Mouse (Mus musculus): ENCODE measurements around the gene Upb1. TPM values are rescaled to one million over a fixed set of nuclear protein-coding genes. Genes with fewer than 3 reads are reported as not detected.

Upb1 gene
- total and polyA plus RNA-seq, 2 experiments from 2014 or later = 0.26 to 1.4 TPM

DNA sequence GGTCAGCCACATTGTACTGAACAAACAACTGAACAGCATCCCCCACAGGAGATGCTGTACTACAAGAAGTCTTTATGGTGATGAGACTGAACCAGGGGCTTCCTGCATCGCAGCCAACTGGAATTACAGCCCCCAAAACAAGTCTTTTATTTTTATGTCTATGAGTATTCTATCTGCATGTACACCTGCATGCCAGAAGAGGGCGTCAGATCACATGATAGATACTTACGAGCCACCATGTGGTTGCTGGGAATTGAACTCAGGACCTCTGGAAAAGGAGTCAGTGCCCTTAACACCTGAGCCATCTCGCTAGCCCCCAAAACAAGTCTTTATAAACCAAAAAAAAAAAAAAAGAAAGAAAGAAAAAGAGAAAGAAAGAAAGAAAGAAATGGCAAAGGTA is 42.1 kb downstream of the Upb1 start:
- Histone ChIP-seq H3K4me2 (ENCODE audit: low read depth, low read length) (no peak overlapping the region), H3K4me3 (ENCODE audit: low read length) (no peak overlapping the region), H3K9ac (replicated peaks; ENCODE audit: low read length) (no peak overlapping the region), H3K27me3 (ENCODE audit: insufficient read depth, low read length) (no peaks in the 10 kb centered on the region), H3K9me3 (ENCODE audit: low read length) (no peaks in the 10 kb centered on the region), H3K36me3 (ENCODE audit: insufficient read depth, low read length) (no peaks in the 10 kb centered on the region), H3K4me1 (ENCODE audit: insufficient read depth, low read length) (peaks cover 6% of the 10 kb centered on the region; the same call in 1 of the 2 replicates), H3K27ac (no peak overlapping the region)
- ATAC-seq = no peak
- WGBS = 83% methylated on average over 4 of the region's 4 CpGs
- DNase-seq (ENCODE audit: low spot score) = no peak
- TF ChIP-seq CTCF (IDR thresholded peaks at IDR 0.05; ENCODE audit: low read depth) = no peak

DNA sequence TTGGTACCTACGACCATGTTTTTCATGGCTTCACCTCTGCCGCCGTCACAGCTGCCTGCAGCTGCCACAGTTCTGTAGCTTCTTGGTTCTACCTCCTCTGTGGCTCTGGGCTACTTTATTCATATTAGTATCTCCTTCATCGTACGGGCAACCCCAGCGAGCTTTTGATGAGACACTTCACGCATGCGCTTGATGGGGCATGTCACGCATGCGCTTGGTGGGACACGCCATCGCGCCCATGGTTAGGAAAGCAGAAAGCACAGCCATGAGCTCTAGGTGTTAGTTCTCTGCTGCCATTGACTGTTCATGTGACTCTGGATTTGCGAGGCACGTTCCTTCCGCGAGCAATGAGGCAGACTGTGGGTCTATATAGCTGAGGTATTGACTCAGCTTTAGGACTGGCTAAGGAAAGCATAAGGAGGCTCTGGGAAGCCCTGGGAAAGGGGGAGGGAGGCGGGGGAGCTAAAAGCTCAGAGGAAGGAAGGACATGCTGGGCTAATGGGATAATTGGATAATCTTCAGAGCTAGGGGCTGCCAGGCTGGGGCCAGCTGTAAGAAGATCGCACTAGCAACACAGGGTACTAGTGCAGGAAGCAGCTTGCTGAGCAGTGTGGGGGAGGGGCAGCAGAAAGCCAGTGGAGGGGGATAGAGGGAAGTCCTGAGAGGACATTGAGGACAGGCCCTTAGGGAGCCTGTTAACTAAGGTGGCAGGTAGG is 43.4 kb downstream of the Upb1 start:
- Histone ChIP-seq H3K27ac (no peak overlapping the region; the same call in 1 of the 2 replicates), H3K4me1 (ENCODE audit: insufficient read depth, low read length) (peaks cover 8% of the 10 kb centered on the region; the same call in 1 of the 2 replicates), H3K36me3 (ENCODE audit: insufficient read depth, low read length) (no peaks in the 10 kb centered on the region), H3K27me3 (ENCODE audit: insufficient read depth, low read length) (no peaks in the 10 kb centered on the region), H3K9me3 (ENCODE audit: low read length) (no peaks in the 10 kb centered on the region), H3K4me2 (ENCODE audit: low read depth, low read length) (no peak overlapping the region), H3K9ac (replicated peaks; ENCODE audit: low read length) (no peak overlapping the region), H3K4me3 (ENCODE audit: low read length) (no peak overlapping the region)
- 74% methylated on average over 19 of the region's 19 CpGs for WGBS
- DNase-seq (ENCODE audit: low spot score) (no peak), ATAC-seq (peak; percentile 60)
- no peak for TF ChIP-seq CTCF (IDR thresholded peaks at IDR 0.05; ENCODE audit: low read depth)

DNA sequence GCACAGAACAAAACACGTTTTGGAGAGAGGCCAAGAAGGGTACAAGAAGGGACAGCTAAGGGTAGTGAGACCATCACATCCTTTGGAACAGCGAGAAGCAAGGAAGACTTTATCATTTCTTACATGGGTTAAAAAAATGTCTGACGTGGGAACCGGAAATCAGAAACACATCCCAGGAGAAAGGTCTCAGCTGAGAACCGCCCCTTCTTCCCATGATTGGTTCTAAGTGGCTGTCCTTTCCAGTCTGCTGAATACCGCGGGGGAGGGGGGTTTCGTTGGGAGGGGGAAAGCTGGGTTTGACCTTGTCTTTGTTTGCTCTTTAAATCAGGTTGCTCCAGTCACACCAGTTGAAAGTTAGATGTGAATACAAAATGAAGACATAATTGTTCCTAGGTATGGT is 44.1 kb downstream of the Upb1 start:
- ATAC-seq (no peak), DNase-seq (ENCODE audit: low spot score) (no peak)
- H3K9me3 ChIP-seq (ENCODE audit: low read length) = no peaks in the 10 kb centered on the region
- peaks cover 8% of the 10 kb centered on the region; the same call in 1 of the 2 replicates for H3K4me1 ChIP-seq (ENCODE audit: insufficient read depth, low read length)
- WGBS = 64% methylated on average over 8 of the region's 8 CpGs
- H3K27me3 ChIP-seq (ENCODE audit: insufficient read depth, low read length) = no peaks in the 10 kb centered on the region
- no peaks in the 10 kb centered on the region for H3K36me3 ChIP-seq (ENCODE audit: insufficient read depth, low read length)
- no peak overlapping the region for H3K4me2 ChIP-seq (ENCODE audit: low read depth, low read length)
- H3K27ac ChIP-seq = no peak overlapping the region
- TF ChIP-seq CTCF (IDR thresholded peaks at IDR 0.05; ENCODE audit: low read depth) = no peak
- no peak overlapping the region for H3K9ac ChIP-seq (replicated peaks; ENCODE audit: low read length)
- no peak overlapping the region for H3K4me3 ChIP-seq (ENCODE audit: low read length)

DNA sequence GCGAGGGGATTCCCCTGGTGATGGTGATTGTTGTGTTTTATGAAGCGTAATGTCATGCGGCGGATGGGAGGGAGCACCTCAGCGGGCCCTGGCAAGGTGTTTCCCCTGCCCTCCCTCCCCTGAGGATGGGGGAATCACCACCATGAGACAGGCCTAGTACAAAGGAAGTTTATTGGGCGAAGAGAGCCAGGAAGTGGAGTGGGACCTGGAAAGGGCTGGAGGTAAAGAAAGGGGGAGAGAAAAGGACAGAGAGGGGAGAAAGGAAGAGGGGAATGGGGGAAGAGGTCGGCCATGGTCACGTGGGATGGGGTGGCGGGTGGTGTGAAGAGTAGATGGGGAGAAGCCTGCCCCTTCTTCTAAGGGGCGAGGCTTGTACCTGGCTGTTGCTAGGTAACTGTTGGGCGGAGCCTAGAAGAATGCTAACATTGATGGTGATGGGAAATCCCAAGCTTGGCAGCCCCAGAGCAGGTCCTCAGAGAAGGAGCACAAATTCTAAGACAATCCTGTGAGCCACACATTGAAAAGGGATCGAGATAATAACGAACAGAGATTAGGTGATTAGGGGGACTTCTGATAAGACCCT is 45.7 kb downstream of the Upb1 start:
- no peak for DNase-seq (ENCODE audit: low spot score)
- no peak for TF ChIP-seq CTCF (IDR thresholded peaks at IDR 0.05; ENCODE audit: low read depth)
- no peaks in the 10 kb centered on the region for H3K9me3 ChIP-seq (ENCODE audit: low read length)
- no peaks in the 10 kb centered on the region for H3K36me3 ChIP-seq (ENCODE audit: insufficient read depth, low read length)
- H3K4me2 ChIP-seq (ENCODE audit: low read depth, low read length) = no peak overlapping the region
- 70% methylated on average over 13 of the region's 13 CpGs for WGBS
- no peak for ATAC-seq
- no peaks in the 10 kb centered on the region for H3K27me3 ChIP-seq (ENCODE audit: insufficient read depth, low read length)
- H3K27ac ChIP-seq = no peak overlapping the region
- H3K9ac ChIP-seq (replicated peaks; ENCODE audit: low read length) = no peak overlapping the region
- H3K4me3 ChIP-seq (ENCODE audit: low read length) = no peak overlapping the region
- H3K4me1 ChIP-seq (ENCODE audit: insufficient read depth, low read length) = peaks cover 8% of the 10 kb centered on the region

DNA sequence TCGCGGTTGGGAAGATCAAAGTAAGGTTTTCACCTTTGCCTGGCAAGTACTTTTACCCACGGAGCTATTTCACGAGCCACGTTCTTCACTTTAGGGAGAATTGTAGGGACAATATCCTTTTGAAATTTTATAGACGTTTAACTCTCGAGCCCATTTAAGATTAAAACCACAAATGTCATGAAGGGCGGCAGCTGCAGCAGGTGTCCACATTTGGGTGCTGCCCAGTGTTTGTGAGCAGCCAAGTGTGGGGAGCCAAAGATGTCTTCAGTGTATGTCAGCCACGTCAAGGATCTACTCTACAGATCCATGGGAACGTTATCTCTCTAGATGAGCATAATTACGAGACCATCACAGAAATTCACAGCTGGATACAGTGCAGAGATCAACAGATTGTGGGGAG is 46.6 kb downstream of the Upb1 start:
- peaks cover 8% of the 10 kb centered on the region for H3K4me1 ChIP-seq (ENCODE audit: insufficient read depth, low read length)
- H3K27ac ChIP-seq = no peak overlapping the region
- no peak for DNase-seq (ENCODE audit: low spot score)
- H3K9me3 ChIP-seq (ENCODE audit: low read length) = no peaks in the 10 kb centered on the region
- no peak for ATAC-seq
- TF ChIP-seq CTCF (IDR thresholded peaks at IDR 0.05; ENCODE audit: low read depth) = no peak
- H3K4me3 ChIP-seq (ENCODE audit: low read length) = no peak overlapping the region
- H3K27me3 ChIP-seq (ENCODE audit: insufficient read depth, low read length) = no peaks in the 10 kb centered on the region
- H3K36me3 ChIP-seq (ENCODE audit: insufficient read depth, low read length) = no peaks in the 10 kb centered on the region
- 85% methylated on average over 11 of the region's 11 CpGs for WGBS
- no peak overlapping the region for H3K4me2 ChIP-seq (ENCODE audit: low read depth, low read length)
- no peak overlapping the region for H3K9ac ChIP-seq (replicated peaks; ENCODE audit: low read length)

DNA sequence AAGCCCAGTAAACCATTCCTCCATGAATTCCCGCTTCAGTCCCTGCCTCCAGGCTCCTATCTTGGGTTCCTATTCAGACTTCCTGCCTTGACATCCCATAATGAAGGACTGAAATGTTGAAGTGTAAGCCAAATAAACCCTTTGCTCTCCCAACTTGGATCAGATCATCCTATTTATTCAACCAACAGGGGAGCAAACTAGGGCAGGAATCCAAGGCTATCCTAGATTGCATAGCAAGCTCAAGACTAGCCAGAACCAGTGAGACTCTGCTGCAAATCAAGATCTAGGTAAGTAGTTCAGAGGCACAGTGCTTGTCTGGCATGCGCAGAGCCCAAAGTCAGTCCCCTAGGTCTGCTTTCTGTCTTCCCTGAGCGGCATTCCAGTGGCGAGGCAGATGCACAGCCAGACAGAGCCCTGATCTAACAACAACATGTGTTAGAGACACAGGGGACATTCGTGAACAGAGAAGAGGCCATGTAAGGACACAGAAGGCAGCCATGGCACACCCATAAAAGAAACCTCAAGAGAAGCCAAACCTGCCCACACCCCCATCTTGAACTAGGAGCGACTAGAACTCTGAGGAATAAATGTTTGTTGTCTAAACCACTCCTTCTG is 48.0 kb downstream of the Upb1 start:
- DNase-seq (ENCODE audit: low spot score) (no peak), ATAC-seq (no peak)
- no peak for TF ChIP-seq CTCF (IDR thresholded peaks at IDR 0.05; ENCODE audit: low read depth)
- no peak overlapping the region for H3K27ac ChIP-seq
- H3K4me3 ChIP-seq (ENCODE audit: low read length) = no peak overlapping the region
- WGBS = 67% methylated on average over 6 of the region's 6 CpGs
- no peaks in the 10 kb centered on the region for H3K27me3 ChIP-seq (ENCODE audit: insufficient read depth, low read length)
- no peaks in the 10 kb centered on the region for H3K9me3 ChIP-seq (ENCODE audit: low read length)
- H3K36me3 ChIP-seq (ENCODE audit: insufficient read depth, low read length) = no peaks in the 10 kb centered on the region
- H3K4me1 ChIP-seq (ENCODE audit: insufficient read depth, low read length) = peaks cover 8% of the 10 kb centered on the region
- H3K9ac ChIP-seq (replicated peaks; ENCODE audit: low read length) = no peak overlapping the region
- H3K4me2 ChIP-seq (ENCODE audit: low read depth, low read length) = no peak overlapping the region

Data from hindbrain, postnatal 0 days (tissue).